Mouse (Mus musculus) liver, embryonic 12.5 days (tissue): Measurements from ENCODE around the gene Gal3st4. TPM values are rescaled to one million over a fixed set of nuclear protein-coding genes. Genes with fewer than 3 reads are reported as not detected.

ENCODE experiments used
- ATAC-seq: fragments of 200-750 bp; cut with Nextera tagmentation; 2 replicates; pipeline ENCODE4 v1.8.0; 2017; ENCODE audit warnings: moderate number of reproducible peaks, mild to moderate bottlenecking, moderate library complexity
- H3K27ac ChIP-seq: fragments of 300-500 bp; sonication (generic); 2 replicates; pipeline ENCODE4 v1.5.1; 2016; ENCODE audit warnings: mild to moderate bottlenecking
- H3K27me3 ChIP-seq: fragments of 300-500 bp; sonication (generic); replicated peaks from 2 replicates; pipeline ENCODE4 v1.6.1; 2016; ENCODE audit warnings: mild to moderate bottlenecking, moderate library complexity
- H3K36me3 ChIP-seq: fragments of 300-500 bp; sonication (generic); 2 replicates; pipeline ENCODE4 v1.6.1; 2016; ENCODE audit warnings: mild to moderate bottlenecking, moderate library complexity
- H3K4me1 ChIP-seq: fragments of 300-500 bp; sonication (generic); 2 replicates; pipeline ENCODE4 v1.6.1; 2016
- H3K4me2 ChIP-seq: fragments of 300-500 bp; sonication (generic); 2 replicates; pipeline ENCODE4 v1.6.1; 2016; ENCODE audit warnings: mild to moderate bottlenecking, moderate library complexity
- H3K4me3 ChIP-seq: fragments of 300-500 bp; sonication (generic); 2 replicates; pipeline ENCODE4 v1.5.1; 2016; ENCODE audit warnings: mild to moderate bottlenecking, moderate library complexity
- H3K9ac ChIP-seq: fragments of 300-500 bp; sonication (generic); 2 replicates; pipeline ENCODE4 v1.6.1; 2016; ENCODE audit warnings: mild to moderate bottlenecking, moderate library complexity
- H3K9me3 ChIP-seq: fragments of 300-500 bp; sonication (generic); replicated peaks from 2 replicates; pipeline ENCODE4 v1.6.1; 2016; ENCODE audit warnings: mild to moderate bottlenecking, moderate library complexity
- WGBS: fragments of 180-500 bp; shearing (Covaris S2); methylation state at CpG from one replicate; pipeline ENCODE4 v1.1.7; 2016; ENCODE audit not compliant: insufficient replicate concordance; 5-methylcytosine and 5-hydroxymethylcytosine counted together
- polyA plus RNA-seq: library from polyadenylated mRNA; unstranded; fragments of >200 nt; fragmentation: Nextera tagmentation; extraction: Ambion mirVana; gene quantifications from 2 replicates; pipeline ENCODE4 v1.2.1, GENCODE M21; 2016

Gene Gal3st4
- polyA plus RNA-seq, 1 experiment from 2014 or later = 0.18 TPM

GRCm38 (mm10) chr5:138260051-138260450 is 12.6 kb downstream of the Gal3st4 start:
- H3K27ac ChIP-seq = peak overlapping the region; percentile 85; the same call in 1 of the 2 replicates
- H3K9ac ChIP-seq = peak overlapping the region; percentile 45
- H3K4me2 ChIP-seq = peak overlapping the region; percentile 95
- peaks cover 88% of the 10 kb centered on the region for H3K4me1 ChIP-seq
- peaks cover 50% of the 10 kb centered on the region for H3K36me3 ChIP-seq
- ATAC-seq = no peak
- H3K4me3 ChIP-seq = peak overlapping the region; percentile 89
- no peaks in the 10 kb centered on the region for H3K27me3 ChIP-seq
- WGBS = 19% methylated on average over 10 of the region's 10 CpGs
- no peaks in the 10 kb centered on the region for H3K9me3 ChIP-seq

GRCm38 (mm10) chr5:138258993-138259392 is 13.6 kb downstream of the Gal3st4 start:
- 77% methylated on average over 7 of the region's 7 CpGs for WGBS
- H3K27me3 ChIP-seq = no peaks in the 10 kb centered on the region

GRCm38 (mm10) chr5:138258542-138258941 is 14.1 kb downstream of the Gal3st4 start:
- WGBS = 74% methylated on average over 6 of the region's 6 CpGs
- H3K4me1 ChIP-seq = peaks cover 85% of the 10 kb centered on the region
- no peaks in the 10 kb centered on the region for H3K9me3 ChIP-seq
- H3K36me3 ChIP-seq = peaks cover 50% of the 10 kb centered on the region
- H3K9ac ChIP-seq = no peak overlapping the region
- no peak overlapping the region for H3K4me3 ChIP-seq
- H3K27me3 ChIP-seq = no peaks in the 10 kb centered on the region
- no peak for ATAC-seq
- H3K4me2 ChIP-seq = no peak overlapping the region
- H3K27ac ChIP-seq = no peak overlapping the region

More at GRCm38 (mm10) chr5:138258993-138259392, 13.6 kb downstream of the Gal3st4 start:
- no peak for ATAC-seq
- H3K9me3 ChIP-seq = no peaks in the 10 kb centered on the region
- H3K9ac ChIP-seq = no peak overlapping the region
- H3K36me3 ChIP-seq = peaks cover 50% of the 10 kb centered on the region
- no peak overlapping the region for H3K4me3 ChIP-seq
- H3K27ac ChIP-seq = no peak overlapping the region
- peaks cover 85% of the 10 kb centered on the region for H3K4me1 ChIP-seq
- H3K4me2 ChIP-seq = no peak overlapping the region; the same call in 1 of the 2 replicates

- Histone ChIP-seq H3K4me1 (peaks cover 81% of the 10 kb centered on the region), H3K4me2 (no peak overlapping the region), H3K27ac (no peak overlapping the region), H3K36me3 (peaks cover 50% of the 10 kb centered on the region), H3K27me3 (no peaks in the 10 kb centered on the region), H3K9me3 (no peaks in the 10 kb centered on the region), H3K9ac (no peak overlapping the region), H3K4me3 (no peak overlapping the region)
- ATAC-seq = no peak
- 47% methylated on average over 3 of the region's 3 CpGs for WGBS
Measured at GRCm38 (mm10) chr5:138258078-138258477, 14.6 kb downstream of the Gal3st4 start.

GRCm38 (mm10) chr5:138257585-138257978 is 15.1 kb downstream of the Gal3st4 start:
- Histone ChIP-seq H3K36me3 (peaks cover 50% of the 10 kb centered on the region), H3K27ac (peak overlapping the region; percentile 45; the same call in 1 of the 2 replicates), H3K4me3 (no peak overlapping the region), H3K9ac (no peak overlapping the region), H3K4me2 (no peak overlapping the region), H3K4me1 (peaks cover 76% of the 10 kb centered on the region), H3K9me3 (no peaks in the 10 kb centered on the region), H3K27me3 (no peaks in the 10 kb centered on the region)
- WGBS = 79% methylated on average over 4 of the region's 4 CpGs
- no peak for ATAC-seq

- Histone ChIP-seq H3K27me3 (no peaks in the 10 kb centered on the region), H3K9ac (no peak overlapping the region), H3K9me3 (no peaks in the 10 kb centered on the region), H3K4me3 (no peak overlapping the region), H3K36me3 (peaks cover 49% of the 10 kb centered on the region), H3K27ac (peak overlapping the region; percentile 45; the same call in 1 of the 2 replicates), H3K4me2 (peak overlapping the region; percentile 89), H3K4me1 (peaks cover 71% of the 10 kb centered on the region)
- 34% methylated on average over 10 of the region's 10 CpGs for WGBS
- ATAC-seq = no peak
Measured at GRCm38 (mm10) chr5:138256966-138257584, 15.6 kb downstream of the Gal3st4 start.

GRCm38 (mm10) chr5:138256094-138256467 is 16.6 kb downstream of the Gal3st4 start:
- Histone ChIP-seq H3K27ac (peak overlapping the region; percentile 81), H3K27me3 (no peaks in the 10 kb centered on the region), H3K9ac (peak overlapping the region; percentile 70), H3K4me1 (peaks cover 61% of the 10 kb centered on the region), H3K4me2 (peak overlapping the region; percentile 89), H3K9me3 (no peaks in the 10 kb centered on the region), H3K36me3 (peaks cover 39% of the 10 kb centered on the region), H3K4me3 (peak overlapping the region; percentile 77)
- WGBS = 10% methylated on average over 7 of the region's 7 CpGs
- ATAC-seq = no peak; the same call in 1 of the 2 replicates

GRCm38 (mm10) chr5:138255353-138256093 is 17.1 kb downstream of the Gal3st4 start, which contains the start of gene Lamtor4:
Gene Lamtor4 (plus strand): TSS chr5:138255482.
- no peaks in the 10 kb centered on the region for H3K27me3 ChIP-seq
- H3K4me2 ChIP-seq = peak within 1 kb of the TSS; percentile 89
- peak within 1 kb of the TSS; percentile 77 for H3K4me3 ChIP-seq
- peaks cover 33% of the 10 kb centered on the region for H3K36me3 ChIP-seq
- H3K4me1 ChIP-seq = peaks cover 56% of the 10 kb centered on the region
- peak within 1 kb of the TSS; percentile 81 for H3K27ac ChIP-seq
- H3K9ac ChIP-seq = peak within 1 kb of the TSS; percentile 70
- WGBS = under 1% methylated on average over 38 of the region's 38 CpGs
- ATAC-seq = peak; percentile 99
- no peaks in the 10 kb centered on the region for H3K9me3 ChIP-seq

GRCm38 (mm10) chr5:138253061-138253460 is 19.6 kb downstream of the Gal3st4 start:
- Histone ChIP-seq H3K27me3 (no peaks in the 10 kb centered on the region), H3K4me2 (no peak overlapping the region), H3K4me3 (no peak overlapping the region), H3K9me3 (no peaks in the 10 kb centered on the region), H3K4me1 (peaks cover 31% of the 10 kb centered on the region), H3K36me3 (peaks cover 8% of the 10 kb centered on the region), H3K27ac (no peak overlapping the region), H3K9ac (no peak overlapping the region)
- WGBS = 78% methylated on average over 3 of the region's 3 CpGs
- ATAC-seq = no peak

GRCm38 (mm10) chr5:138251144-138251543 is 21.5 kb downstream of the Gal3st4 start:
- Histone ChIP-seq H3K27me3 (no peaks in the 10 kb centered on the region), H3K9me3 (no peaks in the 10 kb centered on the region), H3K4me2 (no peak overlapping the region), H3K4me3 (no peak overlapping the region), H3K9ac (no peak overlapping the region), H3K36me3 (no peaks in the 10 kb centered on the region), H3K27ac (no peak overlapping the region), H3K4me1 (peaks cover 12% of the 10 kb centered on the region)
- WGBS = 72% methylated on average over 12 of the region's 12 CpGs
- ATAC-seq = no peak

GRCm38 (mm10) chr5:138241511-138241910 is 31.1 kb downstream of the Gal3st4 start:
- no peaks in the 10 kb centered on the region for H3K9me3 ChIP-seq
- no peak overlapping the region for H3K4me3 ChIP-seq
- H3K27ac ChIP-seq = no peak overlapping the region
- H3K9ac ChIP-seq = no peak overlapping the region
- H3K4me2 ChIP-seq = no peak overlapping the region
- WGBS = 7% methylated on average over 2 of the region's 2 CpGs
- no peak for ATAC-seq
- no peaks in the 10 kb centered on the region for H3K27me3 ChIP-seq
- no peaks in the 10 kb centered on the region for H3K4me1 ChIP-seq
- no peaks in the 10 kb centered on the region for H3K36me3 ChIP-seq

- Histone ChIP-seq H3K4me2 (no peak overlapping the region), H3K27ac (no peak overlapping the region), H3K4me1 (no peaks in the 10 kb centered on the region), H3K9ac (no peak overlapping the region), H3K9me3 (no peaks in the 10 kb centered on the region), H3K4me3 (no peak overlapping the region), H3K27me3 (no peaks in the 10 kb centered on the region), H3K36me3 (no peaks in the 10 kb centered on the region)
- no peak for ATAC-seq
Measured at GRCm38 (mm10) chr5:138234224-138234623, 38.4 kb downstream of the Gal3st4 start.
